Mouse (Mus musculus) lung, embryonic 14.5 days (tissue): Measurements from ENCODE around the gene Cacna1c. TPM values are rescaled to one million over a fixed set of nuclear protein-coding genes. Genes with fewer than 3 reads are reported as not detected.

ENCODE experiments used
- ATAC-seq: fragments of 200-750 bp; cut with Nextera tagmentation; 2 replicates; pipeline ENCODE4 v1.8.0; 2017; ENCODE audit warnings: mild to moderate bottlenecking, moderate TSS enrichment, moderate library complexity; ENCODE audit not compliant: insufficient read depth
- DNase-seq: peaks from one replicate; pipeline ENCODE4 v3.0.0-alpha.2; 2015
- H3K27ac ChIP-seq: fragments of 300-500 bp; sonication (generic); 2 replicates; pipeline ENCODE4 v1.5.1; 2014; ENCODE audit warnings: low read depth, mild to moderate bottlenecking, moderate library complexity
- H3K27me3 ChIP-seq: fragments of 300-500 bp; sonication (generic); 2 replicates; pipeline ENCODE4 v1.6.1; 2014; ENCODE audit warnings: low read length, control low read depth; ENCODE audit not compliant: insufficient read depth
- H3K36me3 ChIP-seq: fragments of 300-500 bp; sonication (generic); 2 replicates; pipeline ENCODE4 v1.6.1; 2014; ENCODE audit warnings: control low read depth; ENCODE audit not compliant: insufficient read depth
- H3K4me1 ChIP-seq: fragments of 300-500 bp; sonication (generic); 2 replicates; pipeline ENCODE4 v1.6.1; 2014; ENCODE audit warnings: antibody characterized with exemption, control low read depth; ENCODE audit not compliant: insufficient read depth
- H3K4me2 ChIP-seq: fragments of 300-500 bp; sonication (generic); 2 replicates; pipeline ENCODE4 v1.6.1; 2014; ENCODE audit warnings: mild to moderate bottlenecking
- H3K4me3 ChIP-seq: fragments of 300-500 bp; sonication (generic); 2 replicates; pipeline ENCODE4 v1.5.1; 2014; ENCODE audit warnings: low read depth, low read length
- H3K9ac ChIP-seq: fragments of 300-500 bp; sonication (generic); 2 replicates; pipeline ENCODE4 v1.6.1; 2014
- H3K9me3 ChIP-seq: fragments of 300-500 bp; sonication (generic); 2 replicates; pipeline ENCODE4 v1.6.1; 2016; ENCODE audit warnings: low read depth, low read length, control low read depth
- CTCF ChIP-seq: IDR thresholded peaks from 2 replicates; pipeline ENCODE4 v1.5.1; 2016; ENCODE audit warnings: antibody characterized with exemption, low read depth
- WGBS: fragments of 180-500 bp; shearing (Covaris S2); extraction: QIAGEN DNeasy Blood & Tissue Kit; methylation state at CpG from one replicate; pipeline ENCODE4 v1.1.7; 2014; 5-methylcytosine and 5-hydroxymethylcytosine counted together
- polyA plus RNA-seq: library from polyadenylated mRNA; unstranded; fragments of >200 nt; fragmentation: Nextera tagmentation; extraction: Ambion mirVana; gene quantifications from 2 replicates; pipeline ENCODE4 v1.2.1, GENCODE M21; 2014

Gene Cacna1c
- polyA plus RNA-seq, 1 experiment from 2014 or later: 10.6 TPM

- Histone ChIP-seq H3K36me3 (peaks cover 8% of the 10 kb centered on the region; the same call in 1 of the 2 replicates), H3K27me3 (no peaks in the 10 kb centered on the region), H3K9me3 (no peaks in the 10 kb centered on the region), H3K4me2 (no peak overlapping the region), H3K4me1 (peaks cover 4% of the 10 kb centered on the region; the same call in 1 of the 2 replicates), H3K4me3 (no peak overlapping the region), H3K9ac (no peak overlapping the region), H3K27ac (no peak overlapping the region)
- DNase-seq: no peak
- no peak for TF ChIP-seq CTCF
- no peak for ATAC-seq
- WGBS: 68% methylated on average over 6 of the region's 6 CpGs
These were observed 453.5 kb downstream of the Cacna1c start for GRCm38 (mm10) chr6:118742701-118743100.

- no peak for TF ChIP-seq CTCF
- no peak overlapping the region for H3K27ac ChIP-seq
- H3K9ac ChIP-seq: no peak overlapping the region
- H3K9me3 ChIP-seq: no peaks in the 10 kb centered on the region
- ATAC-seq: no peak
- 92% methylated on average over 14 of the region's 14 CpGs for WGBS
- H3K36me3 ChIP-seq: peaks cover 8% of the 10 kb centered on the region; the same call in 1 of the 2 replicates
- DNase-seq: no peak
- no peak overlapping the region for H3K4me2 ChIP-seq
- no peak overlapping the region for H3K4me3 ChIP-seq
- H3K4me1 ChIP-seq: peaks cover 4% of the 10 kb centered on the region; the same call in 1 of the 2 replicates
- H3K27me3 ChIP-seq: no peaks in the 10 kb centered on the region
These were observed 454.4 kb downstream of the Cacna1c start for GRCm38 (mm10) chr6:118741841-118742240.

- TF ChIP-seq CTCF: no peak
- WGBS: 51% methylated on average over 9 of the region's 9 CpGs
- peak; percentile 83 for DNase-seq
- H3K9me3 ChIP-seq: no peaks in the 10 kb centered on the region
- H3K27me3 ChIP-seq: no peaks in the 10 kb centered on the region
- H3K4me2 ChIP-seq: no peak overlapping the region
- H3K4me1 ChIP-seq: peaks cover 4% of the 10 kb centered on the region; the same call in 1 of the 2 replicates
- no peak overlapping the region for H3K9ac ChIP-seq
- peak; percentile 75; the same call in 1 of the 2 replicates for ATAC-seq
- peaks cover 8% of the 10 kb centered on the region; the same call in 1 of the 2 replicates for H3K36me3 ChIP-seq
- H3K4me3 ChIP-seq: no peak overlapping the region
- H3K27ac ChIP-seq: no peak overlapping the region
These were observed 456.1 kb downstream of the Cacna1c start for GRCm38 (mm10) chr6:118739961-118740599.

- ATAC-seq (no peak), DNase-seq (no peak)
- Histone ChIP-seq H3K9me3 (no peaks in the 10 kb centered on the region), H3K4me3 (no peak overlapping the region), H3K36me3 (peaks cover 3% of the 10 kb centered on the region; the same call in 1 of the 2 replicates), H3K4me2 (no peak overlapping the region), H3K4me1 (peaks cover 4% of the 10 kb centered on the region; the same call in 1 of the 2 replicates), H3K27me3 (no peaks in the 10 kb centered on the region), H3K27ac (no peak overlapping the region), H3K9ac (no peak overlapping the region)
- no peak for TF ChIP-seq CTCF
- 75% methylated on average over 4 of the region's 4 CpGs for WGBS
These were observed 456.9 kb downstream of the Cacna1c start for GRCm38 (mm10) chr6:118739344-118739743.

- WGBS: 41% methylated on average over 3 of the region's 3 CpGs
- Histone ChIP-seq H3K4me1 (peaks cover 4% of the 10 kb centered on the region; the same call in 1 of the 2 replicates), H3K27ac (no peak overlapping the region), H3K27me3 (no peaks in the 10 kb centered on the region), H3K4me3 (no peak overlapping the region), H3K4me2 (no peak overlapping the region), H3K36me3 (no peaks in the 10 kb centered on the region), H3K9me3 (no peaks in the 10 kb centered on the region), H3K9ac (no peak overlapping the region)
- ATAC-seq: no peak
- peak; percentile 15 for DNase-seq
- no peak for TF ChIP-seq CTCF
These were observed 457.6 kb downstream of the Cacna1c start for GRCm38 (mm10) chr6:118738656-118739055.

GRCm38 (mm10) chr6:118737078-118737477 is 459.1 kb downstream of the Cacna1c start:
- H3K4me1 ChIP-seq: peaks cover 4% of the 10 kb centered on the region; the same call in 1 of the 2 replicates
- no peaks in the 10 kb centered on the region for H3K27me3 ChIP-seq
- no peaks in the 10 kb centered on the region for H3K36me3 ChIP-seq
- DNase-seq: no peak
- 68% methylated on average over 6 of the region's 6 CpGs for WGBS
- no peak for TF ChIP-seq CTCF
- no peaks in the 10 kb centered on the region for H3K9me3 ChIP-seq
- H3K4me2 ChIP-seq: no peak overlapping the region
- no peak overlapping the region for H3K4me3 ChIP-seq
- no peak for ATAC-seq
- H3K9ac ChIP-seq: no peak overlapping the region
- H3K27ac ChIP-seq: no peak overlapping the region

- no peaks in the 10 kb centered on the region for H3K27me3 ChIP-seq
These were observed 459.7 kb downstream of the Cacna1c start for GRCm38 (mm10) chr6:118736491-118736890.

More at GRCm38 (mm10) chr6:118736491-118736890, 459.7 kb downstream of the Cacna1c start:
- H3K9ac ChIP-seq: no peak overlapping the region
- DNase-seq (no peak), ATAC-seq (no peak)
- no peak for TF ChIP-seq CTCF
- H3K36me3 ChIP-seq: no peaks in the 10 kb centered on the region
- H3K4me2 ChIP-seq: no peak overlapping the region
- 56% methylated on average over 7 of the region's 7 CpGs for WGBS
- no peak overlapping the region for H3K4me3 ChIP-seq
- no peak overlapping the region for H3K27ac ChIP-seq
- H3K9me3 ChIP-seq: no peaks in the 10 kb centered on the region
- peaks cover 4% of the 10 kb centered on the region; the same call in 1 of the 2 replicates for H3K4me1 ChIP-seq
